Mouse (Mus musculus) mesoderm, embryonic 11.5 days (tissue): ENCODE measurements around the gene Golga7b.

Source experiments
- DNase-seq: peaks from one replicate; pipeline ENCODE4 v3.0.0-alpha.2; 2012; ENCODE audit warnings: low read depth, low spot score

Golga7b gene

GRCm38 (mm10) chr19:42247519-42247918, at the start of gene Golga7b:
Gene Golga7b, plus strand, starts transcription at chr19:42247574.
- no peak for DNase-seq

- DNase-seq = no peak
These were observed 49.3 kb upstream of the Golga7b start for GRCm38 (mm10) chr19:42198026-42198425.

GRCm38 (mm10) chr19:42201696-42202381, 45.5 kb upstream of the Golga7b start, which contains the start of gene Sfrp5:
Gene Sfrp5, minus strand, starts transcription at chr19:42202252.
- DNase-seq = no peak

GRCm38 (mm10) chr19:42202467-42202866, 44.9 kb upstream of the Golga7b start:
- DNase-seq = no peak

- DNase-seq = no peak
These were observed 43.1 kb upstream of the Golga7b start for GRCm38 (mm10) chr19:42204306-42204705.

GRCm38 (mm10) chr19:42205201-42205600, 42.2 kb upstream of the Golga7b start:
- DNase-seq = no peak

- DNase-seq = no peak
These were observed 37.9 kb upstream of the Golga7b start for GRCm38 (mm10) chr19:42209485-42209884.

- no peak for DNase-seq
These were observed 37.4 kb upstream of the Golga7b start for GRCm38 (mm10) chr19:42209976-42210375.

- DNase-seq = no peak
These were observed 35.4 kb upstream of the Golga7b start for GRCm38 (mm10) chr19:42211936-42212335.

GRCm38 (mm10) chr19:42214601-42215000, 32.8 kb upstream of the Golga7b start:
- DNase-seq = no peak

GRCm38 (mm10) chr19:42216699-42217373, 30.5 kb upstream of the Golga7b start:
- no peak for DNase-seq

GRCm38 (mm10) chr19:42217374-42217763, 30.0 kb upstream of the Golga7b start:
- DNase-seq = peak; percentile 51

- DNase-seq = no peak
These were observed 20.9 kb upstream of the Golga7b start for GRCm38 (mm10) chr19:42226451-42226850.

- no peak for DNase-seq
These were observed 17.7 kb upstream of the Golga7b start for GRCm38 (mm10) chr19:42229499-42230287.

- DNase-seq = no peak
These were observed 17.1 kb upstream of the Golga7b start for GRCm38 (mm10) chr19:42230288-42230568.

GRCm38 (mm10) chr19:42230986-42231385, 16.4 kb upstream of the Golga7b start:
- no peak for DNase-seq

- DNase-seq = no peak
These were observed 9.6 kb upstream of the Golga7b start for GRCm38 (mm10) chr19:42237602-42238340.

- no peak for DNase-seq
These were observed 9.0 kb upstream of the Golga7b start for GRCm38 (mm10) chr19:42238341-42238715.

GRCm38 (mm10) chr19:42240881-42241280, 6.5 kb upstream of the Golga7b start:
- DNase-seq = no peak

GRCm38 (mm10) chr19:42243401-42243800, 4.0 kb upstream of the Golga7b start:
- DNase-seq = no peak

- DNase-seq = no peak
These were observed 748 bp upstream of the Golga7b start for GRCm38 (mm10) chr19:42246626-42247025.
